Mouse (Mus musculus) heart, embryonic 12.5 days (tissue): ENCODE measurements at regions not wholly inside any gene's neighbourhood (a gene's known extent, or its start where the extent isn't known, plus 50 kb on each side); places are given as distances from the start of the nearest gene placed in this dataset.
A peak's percentile ranks its signal among the peaks of the same experiment; 100 is the strongest.

Source experiments
- ATAC-seq: fragments of 200-750 bp; cut with Nextera tagmentation; 2 replicates; pipeline ENCODE4 v1.8.0; 2017; ENCODE audit warnings: moderate TSS enrichment, moderate library complexity; ENCODE audit not compliant: insufficient number of reproducible peaks, low FRiP score
- H3K27ac ChIP-seq: fragments of 300-500 bp; sonication (generic); 2 replicates; pipeline ENCODE4 v1.5.1; 2016; ENCODE audit warnings: mild to moderate bottlenecking, moderate library complexity; ENCODE audit not compliant: poor library complexity, severe bottlenecking
- H3K27me3 ChIP-seq: fragments of 300-500 bp; sonication (generic); replicated peaks from 2 replicates; pipeline ENCODE4 v1.6.1; 2016; ENCODE audit warnings: mild to moderate bottlenecking, moderate library complexity
- H3K36me3 ChIP-seq: fragments of 300-500 bp; sonication (generic); 2 replicates; pipeline ENCODE4 v1.6.1; 2016; ENCODE audit warnings: mild to moderate bottlenecking, moderate library complexity
- H3K4me1 ChIP-seq: fragments of 300-500 bp; sonication (generic); replicated peaks from 2 replicates; pipeline ENCODE4 v1.6.1; 2016; ENCODE audit warnings: mild to moderate bottlenecking
- H3K4me2 ChIP-seq: fragments of 300-500 bp; sonication (generic); 2 replicates; pipeline ENCODE4 v1.6.1; 2016; ENCODE audit warnings: mild to moderate bottlenecking, moderate library complexity
- H3K4me3 ChIP-seq: fragments of 300-500 bp; sonication (generic); 2 replicates; pipeline ENCODE4 v1.5.1; 2016; ENCODE audit warnings: mild to moderate bottlenecking
- H3K9ac ChIP-seq: fragments of 300-500 bp; sonication (generic); 2 replicates; pipeline ENCODE4 v1.6.1; 2016; ENCODE audit warnings: mild to moderate bottlenecking, moderate library complexity
- H3K9me3 ChIP-seq: fragments of 300-500 bp; sonication (generic); replicated peaks from 2 replicates; pipeline ENCODE4 v1.6.1; 2016; ENCODE audit warnings: mild to moderate bottlenecking, moderate library complexity
- WGBS: fragments of 180-500 bp; shearing (Covaris S2); methylation state at CpG from one replicate; pipeline ENCODE4 v1.1.7; 2016; 5-methylcytosine and 5-hydroxymethylcytosine counted together

GRCm38 (mm10) chr16:65916831-65917230, 101.8 kb downstream of the Vgll3 start:
- no peaks in the 10 kb centered on the region for H3K27me3 ChIP-seq
- no peak for ATAC-seq
- no peak overlapping the region for H3K27ac ChIP-seq
- H3K4me1 ChIP-seq, result no peaks in the 10 kb centered on the region
- H3K9me3 ChIP-seq, result no peaks in the 10 kb centered on the region
- WGBS, result 80% methylated on average over 7 of the region's 7 CpGs
- no peak overlapping the region for H3K4me2 ChIP-seq
- H3K36me3 ChIP-seq, result no peaks in the 10 kb centered on the region
- H3K4me3 ChIP-seq, result no peak overlapping the region
- H3K9ac ChIP-seq, result no peak overlapping the region

GRCm38 (mm10) chr16:65925986-65926385, 110.9 kb downstream of the Vgll3 start:
- no peaks in the 10 kb centered on the region for H3K4me1 ChIP-seq
- H3K27me3 ChIP-seq, result no peaks in the 10 kb centered on the region
- no peak for ATAC-seq
- H3K27ac ChIP-seq, result no peak overlapping the region
- no peak overlapping the region for H3K9ac ChIP-seq
- no peaks in the 10 kb centered on the region for H3K9me3 ChIP-seq
- H3K4me2 ChIP-seq, result no peak overlapping the region
- no peak overlapping the region for H3K4me3 ChIP-seq
- WGBS, result 62% methylated on average over 1 of the region's 1 CpGs
- H3K36me3 ChIP-seq, result no peaks in the 10 kb centered on the region

GRCm38 (mm10) chr16:65963829-65964228, 148.8 kb downstream of the Vgll3 start:
- no peak overlapping the region for H3K4me3 ChIP-seq
- H3K4me2 ChIP-seq, result no peak overlapping the region
- no peak overlapping the region for H3K27ac ChIP-seq
- H3K9ac ChIP-seq, result no peak overlapping the region
- no peak for ATAC-seq
- H3K27me3 ChIP-seq, result no peaks in the 10 kb centered on the region
- H3K36me3 ChIP-seq, result no peaks in the 10 kb centered on the region
- no peaks in the 10 kb centered on the region for H3K9me3 ChIP-seq
- H3K4me1 ChIP-seq, result no peaks in the 10 kb centered on the region; the same call in 1 of the 2 replicates
- WGBS, result 83% methylated on average over 4 of the region's 4 CpGs

GRCm38 (mm10) chr16:65964260-65964659, 149.2 kb downstream of the Vgll3 start:
- no peak for ATAC-seq
- Histone ChIP-seq H3K36me3 (no peaks in the 10 kb centered on the region), H3K9me3 (no peaks in the 10 kb centered on the region), H3K4me2 (no peak overlapping the region), H3K4me3 (no peak overlapping the region), H3K27ac (no peak overlapping the region), H3K27me3 (no peaks in the 10 kb centered on the region), H3K4me1 (no peaks in the 10 kb centered on the region; the same call in 1 of the 2 replicates), H3K9ac (no peak overlapping the region)
- 38% methylated on average over 1 of the region's 1 CpGs for WGBS

GRCm38 (mm10) chr16:65977075-65977474, 162.0 kb downstream of the Vgll3 start:
- ATAC-seq, result no peak
- 78% methylated on average over 4 of the region's 4 CpGs for WGBS
- H3K27ac ChIP-seq, result no peak overlapping the region

GRCm38 (mm10) chr16:65987186-65987585, 172.1 kb downstream of the Vgll3 start:
- ATAC-seq, result no peak
- WGBS, result 33% methylated on average over 2 of the region's 2 CpGs

More at GRCm38 (mm10) chr16:65977075-65977474, 162.0 kb downstream of the Vgll3 start:
- no peak overlapping the region for H3K4me2 ChIP-seq
- no peaks in the 10 kb centered on the region for H3K9me3 ChIP-seq
- no peak overlapping the region for H3K4me3 ChIP-seq
- H3K4me1 ChIP-seq, result no peaks in the 10 kb centered on the region
- H3K9ac ChIP-seq, result no peak overlapping the region
- H3K36me3 ChIP-seq, result no peaks in the 10 kb centered on the region
- H3K27me3 ChIP-seq, result no peaks in the 10 kb centered on the region

GRCm38 (mm10) chr16:65999343-65999742, 184.3 kb downstream of the Vgll3 start:
- H3K27me3 ChIP-seq, result no peaks in the 10 kb centered on the region
- no peak overlapping the region for H3K4me3 ChIP-seq
- 76% methylated on average over 1 of the region's 1 CpGs for WGBS
- no peaks in the 10 kb centered on the region for H3K9me3 ChIP-seq
- H3K4me2 ChIP-seq, result no peak overlapping the region
- H3K4me1 ChIP-seq, result peaks cover under 1% of the 10 kb centered on the region; the same call in 1 of the 2 replicates
- no peak overlapping the region for H3K27ac ChIP-seq
- H3K36me3 ChIP-seq, result no peaks in the 10 kb centered on the region
- ATAC-seq, result no peak
- H3K9ac ChIP-seq, result no peak overlapping the region

More at GRCm38 (mm10) chr16:65987186-65987585, 172.1 kb downstream of the Vgll3 start:
- Histone ChIP-seq H3K9me3 (no peaks in the 10 kb centered on the region), H3K27ac (no peak overlapping the region), H3K4me2 (no peak overlapping the region), H3K9ac (no peak overlapping the region), H3K4me3 (no peak overlapping the region), H3K27me3 (no peaks in the 10 kb centered on the region), H3K36me3 (no peaks in the 10 kb centered on the region), H3K4me1 (peaks cover 6% of the 10 kb centered on the region; the same call in 1 of the 2 replicates)

GRCm38 (mm10) chr16:66000728-66001273, 185.7 kb downstream of the Vgll3 start:
- H3K27ac ChIP-seq, result no peak overlapping the region
- no peak for ATAC-seq

GRCm38 (mm10) chr16:66004689-66005088, 189.6 kb downstream of the Vgll3 start:
- Histone ChIP-seq H3K27ac (no peak overlapping the region), H3K27me3 (no peaks in the 10 kb centered on the region), H3K9ac (no peak overlapping the region), H3K9me3 (no peaks in the 10 kb centered on the region), H3K36me3 (no peaks in the 10 kb centered on the region), H3K4me1 (peaks cover 6% of the 10 kb centered on the region; the same call in 1 of the 2 replicates), H3K4me3 (no peak overlapping the region), H3K4me2 (peak overlapping the region; percentile 19)
- 46% methylated on average over 9 of the region's 9 CpGs for WGBS
- ATAC-seq, result no peak

More at GRCm38 (mm10) chr16:66000728-66001273, 185.7 kb downstream of the Vgll3 start:
- WGBS, result 76% methylated on average over 6 of the region's 6 CpGs
- Histone ChIP-seq H3K9ac (no peak overlapping the region), H3K4me2 (no peak overlapping the region), H3K27me3 (no peaks in the 10 kb centered on the region), H3K9me3 (no peaks in the 10 kb centered on the region), H3K4me3 (no peak overlapping the region), H3K4me1 (peaks cover 6% of the 10 kb centered on the region; the same call in 1 of the 2 replicates), H3K36me3 (no peaks in the 10 kb centered on the region)

- no peak overlapping the region for H3K4me3 ChIP-seq
- no peaks in the 10 kb centered on the region for H3K36me3 ChIP-seq
- no peak overlapping the region for H3K27ac ChIP-seq
- WGBS, result 42% methylated on average over 7 of the region's 7 CpGs
- no peaks in the 10 kb centered on the region for H3K27me3 ChIP-seq
- H3K4me2 ChIP-seq, result no peak overlapping the region
- no peak for ATAC-seq
- H3K9me3 ChIP-seq, result no peaks in the 10 kb centered on the region
- no peak overlapping the region for H3K9ac ChIP-seq
- peaks cover 6% of the 10 kb centered on the region; the same call in 1 of the 2 replicates for H3K4me1 ChIP-seq
These were observed 191.0 kb downstream of the Vgll3 start for GRCm38 (mm10) chr16:66005954-66006580.

GRCm38 (mm10) chr16:66013608-66014007, 198.6 kb downstream of the Vgll3 start:
- Histone ChIP-seq H3K27me3 (no peaks in the 10 kb centered on the region), H3K9ac (no peak overlapping the region), H3K4me2 (no peak overlapping the region), H3K4me1 (no peaks in the 10 kb centered on the region), H3K4me3 (no peak overlapping the region), H3K9me3 (no peaks in the 10 kb centered on the region), H3K36me3 (no peaks in the 10 kb centered on the region), H3K27ac (no peak overlapping the region)
- ATAC-seq, result no peak
- 8% methylated on average over 2 of the region's 2 CpGs for WGBS
